9 mouse cellular contexts compared by ENCODE assay signal in genomic region chr3:126668123-126668522, GRCm38 (mm10).
DNase-seq lines count a peak whose midpoint lies in the region; ATAC-seq lines count a peak whose summit lies in the region.
"Had no signal": no experiment of that assay in that cellular context is flagged by ENCODE, and none has a peak within 500 bp of the region (broad histone marks: within the 10 kb centered on the region; RNA-seq: fewer than 3 reads in every experiment).

No protein-coding gene starts in this region.

- H3K27ac ChIP-seq in forebrain, embryonic 12.5 days, result no peak overlapping the region
- H3K27ac ChIP-seq in forebrain, embryonic 11.5 days (ENCODE audit: low read depth, low read length), result no peak overlapping the region
- peak overlapping the region; percentile 31; the same call in 1 of the 2 replicates for H3K27ac ChIP-seq in stomach, embryonic 15.5 days

- DNase-seq in forebrain, embryonic 11.5 days (ENCODE audit: low spot score), result no peak
- peak; percentile 47 for DNase-seq in ovary, postnatal 36 days (ENCODE audit: low spot score)
- no peak for DNase-seq in ovary, postnatal 14 days (ENCODE audit: low spot score)
- DNase-seq in heart, postnatal 14 days, result peak; percentile 36 to 50
- DNase-seq in gastrocnemius, adult 8-10 months (ENCODE audit: low spot score in 2 of 2), result no peak
- DNase-seq: liver had no signal

- H3K4me3 ChIP-seq in forebrain, embryonic 12.5 days (replicated peaks), result no peak overlapping the region
- no peak overlapping the region for H3K4me3 ChIP-seq in forebrain, embryonic 11.5 days (ENCODE audit: low read depth, low read length)
- no peak overlapping the region for H3K4me3 ChIP-seq in stomach, embryonic 15.5 days (replicated peaks)

- no peak overlapping the region for H3K4me2 ChIP-seq in forebrain, embryonic 12.5 days
- H3K4me2 ChIP-seq in forebrain, embryonic 11.5 days (ENCODE audit: low read depth, low read length, severe bottlenecking), result no peak overlapping the region
- H3K4me2 ChIP-seq in stomach, embryonic 15.5 days, result no peak overlapping the region; the same call in 1 of the 2 replicates

- no peaks in the 10 kb centered on the region for H3K9me3 ChIP-seq in forebrain, embryonic 12.5 days
- no peaks in the 10 kb centered on the region for H3K9me3 ChIP-seq in forebrain, embryonic 11.5 days (ENCODE audit: control insufficient read depth, low read length)
- H3K9me3 ChIP-seq in stomach, embryonic 15.5 days, result no peaks in the 10 kb centered on the region

- no peaks in the 10 kb centered on the region for H3K36me3 ChIP-seq in forebrain, embryonic 12.5 days (replicated peaks)
- no peaks in the 10 kb centered on the region for H3K36me3 ChIP-seq in forebrain, embryonic 11.5 days (ENCODE audit: control insufficient read depth, insufficient read depth, low read length)
- H3K36me3 ChIP-seq in stomach, embryonic 15.5 days, result no peaks in the 10 kb centered on the region

- intact Hi-C loops in heart, postnatal 14 days (cut with DNase I), result no loop called here

- H3K9ac ChIP-seq in forebrain, embryonic 12.5 days, result no peak overlapping the region
- H3K9ac ChIP-seq in forebrain, embryonic 11.5 days (ENCODE audit: low read length), result no peak overlapping the region
- H3K9ac ChIP-seq in stomach, embryonic 15.5 days, result no peak overlapping the region

- H3K27me3 ChIP-seq in forebrain, embryonic 12.5 days, result no peaks in the 10 kb centered on the region
- no peaks in the 10 kb centered on the region for H3K27me3 ChIP-seq in forebrain, embryonic 11.5 days (ENCODE audit: control insufficient read depth, insufficient read depth, low read length)
- no peaks in the 10 kb centered on the region for H3K27me3 ChIP-seq in stomach, embryonic 15.5 days (replicated peaks)

- WGBS in forebrain, embryonic 12.5 days, result 55% methylated on average over 3 of the region's 3 CpGs
- 81% methylated on average over 3 of the region's 3 CpGs for WGBS in forebrain, embryonic 11.5 days
- WGBS in stomach, embryonic 15.5 days, result 30% methylated on average over 3 of the region's 3 CpGs

- peaks cover 34% of the 10 kb centered on the region for H3K4me1 ChIP-seq in forebrain, embryonic 12.5 days
- H3K4me1 ChIP-seq in forebrain, embryonic 11.5 days (replicated peaks; ENCODE audit: control insufficient read depth, insufficient read depth, low read length), result peaks cover 4% of the 10 kb centered on the region; the same call in 1 of the 2 replicates
- peaks cover 17% of the 10 kb centered on the region for H3K4me1 ChIP-seq in stomach, embryonic 15.5 days

- peak; percentile 53; the same call in 1 of the 2 replicates for ATAC-seq in forebrain, embryonic 12.5 days (ENCODE audit: low FRiP score)
- ATAC-seq in forebrain, embryonic 11.5 days (replicated peaks; ENCODE audit: low FRiP score), result no peak
- ATAC-seq in stomach, embryonic 15.5 days (ENCODE audit: insufficient read depth, low FRiP score, low read depth), result peak; percentile 59; the same call in 1 of the 2 replicates
- no peak for ATAC-seq in activated CD4-positive, CD25-positive, alpha-beta regulatory T cell, adult 4 months

Comparison
In these comparisons a context has a peak if more than half of its experiments do, and no peak if none do; other contexts are left out.
1. ATAC-seq: peak in forebrain, embryonic 12.5 days (single experiment) and stomach, embryonic 15.5 days (single experiment); none in forebrain, embryonic 11.5 days (single experiment) and activated CD4-positive, CD25-positive, alpha-beta regulatory T cell, adult 4 months (single experiment).
2. DNase-seq: peak in ovary, postnatal 36 days (single experiment) and heart, postnatal 14 days (2 of 2); none in forebrain, embryonic 11.5 days (single experiment), ovary, postnatal 14 days (single experiment) and gastrocnemius, adult 8-10 months (0 of 2).